Mouse (Mus musculus) cerebellum, postnatal 36 days (tissue): ENCODE measurements around the gene Ahnak.
"Not testable (repeated sequence)": the region's sequence is repeated elsewhere in the genome, so short reads cannot be mapped to it uniquely, and the experiment has no call there.

Experiments used
- DNase-seq, 2 experiments: peaks; one replicate each; pipeline ENCODE4 v3.0.0; 2021 to 2022; ENCODE audit warnings: mixed read lengths in 2 of 2

Ahnak gene

DNA sequence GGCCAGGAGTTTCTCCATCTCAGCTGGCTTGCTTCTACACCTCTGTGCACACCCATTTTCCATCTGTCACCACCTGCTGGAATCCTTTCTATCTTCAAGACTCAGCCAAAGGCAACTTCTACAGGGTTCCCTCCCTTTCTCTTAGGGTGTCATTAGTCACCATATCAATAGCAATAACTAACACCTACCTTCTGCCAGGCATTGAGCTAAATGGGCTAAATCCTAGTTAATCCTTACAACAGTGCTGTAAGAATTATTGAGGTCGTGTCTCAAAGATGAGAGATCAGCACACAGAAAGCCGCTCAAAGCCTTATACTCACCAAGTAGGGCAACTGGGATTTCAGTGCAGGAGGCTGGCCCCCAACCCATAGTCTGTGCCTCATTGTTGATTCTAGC, 112.0 kb downstream of the Ahnak start:
- no peak for DNase-seq

DNA sequence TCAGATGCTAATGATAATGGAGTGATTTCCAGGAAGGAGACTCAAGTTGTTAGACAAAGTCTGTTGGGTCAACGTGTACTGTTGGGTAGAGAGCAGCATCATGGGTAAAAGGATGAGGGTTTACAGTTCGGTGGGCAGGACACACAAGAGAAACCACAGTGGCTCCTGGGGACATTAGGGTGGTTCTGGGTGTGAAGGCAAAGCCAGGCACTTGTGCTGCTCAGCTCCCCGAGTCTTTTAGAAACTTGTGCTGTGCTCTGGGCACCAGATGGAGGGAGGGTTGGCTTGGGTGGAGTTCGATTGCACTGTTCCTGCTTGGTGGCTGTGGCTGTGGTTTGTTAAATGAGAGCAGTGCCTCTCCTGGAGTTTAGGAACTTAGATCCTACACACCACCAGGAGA, 114.9 kb downstream of the Ahnak start:
- no peak for DNase-seq

DNA sequence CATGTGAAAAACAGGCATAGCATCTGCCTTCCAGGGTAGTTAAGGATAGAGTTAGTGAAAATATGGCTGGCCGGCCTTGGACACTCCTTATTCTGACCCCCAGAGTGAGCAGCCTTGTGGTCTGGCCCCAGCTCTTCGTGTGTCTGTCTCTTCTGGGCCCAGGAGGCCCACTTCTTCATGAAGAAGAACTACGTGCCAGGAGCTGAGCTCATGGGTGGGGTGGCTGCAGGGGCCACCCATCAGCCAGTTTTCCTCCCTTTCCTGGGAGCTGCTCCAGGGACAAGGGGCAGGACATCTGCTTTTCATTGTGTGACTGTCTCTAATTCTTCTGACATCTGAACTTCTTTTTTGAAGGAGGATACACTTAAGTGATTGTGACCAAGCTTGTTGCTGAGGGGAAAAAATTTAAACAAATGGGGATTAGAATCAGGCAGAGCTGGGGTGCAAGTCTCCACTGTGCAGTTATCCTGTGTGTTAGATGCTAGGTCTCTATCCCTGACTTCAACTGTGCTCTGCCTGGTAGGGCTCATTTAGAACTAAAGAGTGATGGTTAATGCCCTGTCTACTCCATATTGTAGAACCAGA, 116.1 kb downstream of the Ahnak start:
- no peak for DNase-seq

DNA sequence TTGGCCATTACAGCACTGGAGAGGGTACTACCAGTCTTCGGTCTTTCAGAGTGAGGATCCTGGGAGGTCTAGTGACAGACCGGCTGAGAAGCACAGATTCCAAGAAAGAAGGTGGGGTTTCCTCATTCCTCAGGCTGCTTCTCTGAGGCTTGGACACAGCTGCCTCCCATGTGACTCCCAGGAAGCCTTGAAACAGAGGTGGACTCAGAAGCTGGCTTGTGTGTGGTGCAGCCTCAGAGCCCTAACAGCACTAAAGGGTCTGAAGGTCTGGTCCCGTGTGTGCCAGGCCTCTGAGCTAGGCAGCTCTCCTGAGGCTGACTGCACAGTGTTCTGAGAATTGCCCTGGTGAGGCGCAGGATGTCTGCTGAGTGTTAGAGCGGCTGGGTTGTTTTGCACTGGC, 117.0 kb downstream of the Ahnak start:
- DNase-seq = no peak

DNA sequence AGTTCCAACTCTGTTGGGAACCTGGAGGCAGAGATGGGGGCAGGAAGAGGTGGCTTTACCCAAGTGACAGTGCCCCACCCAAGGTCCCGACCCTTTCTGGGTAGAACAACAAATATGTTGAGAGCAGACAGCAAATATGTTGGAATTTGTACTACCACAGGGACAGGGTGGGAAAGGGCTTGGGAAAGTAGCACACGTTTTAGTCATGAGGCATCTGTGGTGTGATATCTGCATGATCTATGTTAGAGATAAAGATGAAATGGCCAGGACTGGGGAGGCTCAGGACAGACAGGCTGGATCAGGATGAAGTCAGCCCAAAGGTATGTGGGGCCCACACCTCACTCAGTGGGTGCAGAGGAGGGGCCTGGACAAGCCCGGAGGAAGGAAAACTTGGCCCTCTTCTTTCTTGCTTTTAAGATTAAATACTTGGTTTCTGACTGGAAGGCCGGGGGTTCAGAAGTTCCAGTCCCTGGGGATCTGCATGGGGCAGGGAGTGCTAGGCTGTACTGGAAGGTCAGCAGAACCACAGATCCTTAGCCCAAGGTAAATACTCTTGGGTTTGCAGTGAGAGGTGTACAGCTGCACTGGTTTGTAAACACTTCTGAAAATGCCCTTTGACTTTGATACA, 117.8 kb downstream of the Ahnak start:
- DNase-seq = no peak

DNA sequence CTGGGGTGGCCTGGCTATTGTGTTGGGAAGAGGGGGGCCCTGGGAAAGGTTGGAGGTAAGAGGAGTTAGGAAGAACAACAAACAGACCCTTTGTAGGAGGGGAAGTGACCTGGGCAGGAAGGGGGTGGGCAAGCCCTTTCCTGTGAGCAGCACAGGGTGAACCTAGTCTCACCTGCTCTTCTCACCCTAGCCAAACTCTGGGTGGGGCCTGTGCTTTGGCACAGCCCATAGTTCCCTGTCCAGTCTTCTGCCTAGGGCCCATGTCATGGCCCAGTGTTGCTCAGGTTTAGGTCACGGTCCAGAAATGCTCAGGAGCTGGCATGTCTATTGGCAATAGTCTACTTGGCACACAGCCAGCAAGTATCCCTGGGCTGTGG, 118.3 kb downstream of the Ahnak start:
- DNase-seq = no peak

DNA sequence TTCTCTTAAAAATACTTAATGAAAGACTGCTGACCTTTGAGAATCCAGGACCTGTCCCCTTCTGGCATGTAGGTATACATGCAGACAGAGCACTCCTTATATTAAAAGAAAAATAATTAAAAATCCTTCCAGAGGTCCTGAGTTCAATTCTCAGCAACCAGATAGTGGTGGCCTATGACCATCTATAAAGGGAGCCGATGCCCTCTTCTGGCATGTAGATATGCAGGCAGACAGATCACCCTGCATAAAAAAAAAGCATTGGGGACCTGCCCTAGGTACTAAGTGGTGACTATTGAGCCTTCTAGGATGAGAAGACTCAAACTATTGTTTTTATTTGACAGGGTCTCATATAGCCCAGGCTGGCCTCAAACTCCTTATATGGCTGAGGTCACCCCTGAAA, 119.5 kb downstream of the Ahnak start:
- DNase-seq = no peak

DNA sequence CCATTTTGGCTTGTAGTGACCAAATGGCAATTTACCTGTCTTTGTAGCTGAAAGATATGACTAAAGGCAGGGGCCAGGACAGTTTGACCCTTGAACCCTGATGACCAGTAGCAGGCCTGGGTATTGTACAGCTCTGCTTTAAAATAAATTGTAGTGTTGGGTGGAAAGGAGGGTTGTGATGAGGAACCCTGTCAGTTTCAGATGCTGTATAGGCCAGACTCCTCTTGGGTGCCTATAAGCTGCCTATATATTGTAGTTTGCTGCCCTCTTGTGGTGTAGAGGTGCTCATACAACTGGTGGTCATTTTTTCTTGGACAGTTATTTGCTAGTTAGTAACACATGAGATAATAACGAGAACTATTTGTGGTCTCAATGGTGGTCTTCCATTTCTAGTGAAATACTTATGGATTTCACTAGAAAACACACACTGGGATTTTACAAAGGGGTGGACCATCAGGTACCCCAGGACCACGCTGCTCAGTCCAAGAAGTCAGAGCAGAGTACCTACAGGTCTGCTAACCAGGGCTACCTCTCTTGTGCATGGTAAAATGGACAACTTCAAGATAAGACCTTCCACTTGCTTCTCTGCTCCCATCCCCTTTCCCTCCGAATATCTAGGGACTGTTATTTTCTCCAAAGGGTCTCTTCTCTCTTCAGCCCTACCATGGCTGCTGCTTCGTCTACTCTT, 121.2 kb downstream of the Ahnak start:
- peak; percentile 33 to 61 for DNase-seq

DNA sequence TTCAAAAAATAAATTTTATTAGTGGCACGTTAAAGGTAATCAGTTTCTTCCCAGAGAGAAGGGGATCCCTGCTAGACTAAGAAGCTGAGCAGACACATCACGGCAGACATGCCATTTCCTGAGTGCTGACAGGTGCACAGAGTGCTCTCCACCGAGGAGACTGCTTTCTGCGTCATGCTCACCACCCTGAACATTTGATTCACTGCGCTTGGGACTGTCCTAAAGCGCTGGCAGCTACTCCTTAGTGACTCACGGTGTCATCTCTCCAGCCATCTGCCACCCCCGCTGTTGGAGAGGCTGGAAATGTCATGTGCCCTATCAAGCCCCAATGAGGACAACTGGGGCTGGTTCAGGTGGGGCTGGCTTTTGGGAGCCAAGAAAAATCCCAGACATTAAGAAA, 123.0 kb downstream of the Ahnak start:
- peak; percentile 89 to 91 for DNase-seq

DNA sequence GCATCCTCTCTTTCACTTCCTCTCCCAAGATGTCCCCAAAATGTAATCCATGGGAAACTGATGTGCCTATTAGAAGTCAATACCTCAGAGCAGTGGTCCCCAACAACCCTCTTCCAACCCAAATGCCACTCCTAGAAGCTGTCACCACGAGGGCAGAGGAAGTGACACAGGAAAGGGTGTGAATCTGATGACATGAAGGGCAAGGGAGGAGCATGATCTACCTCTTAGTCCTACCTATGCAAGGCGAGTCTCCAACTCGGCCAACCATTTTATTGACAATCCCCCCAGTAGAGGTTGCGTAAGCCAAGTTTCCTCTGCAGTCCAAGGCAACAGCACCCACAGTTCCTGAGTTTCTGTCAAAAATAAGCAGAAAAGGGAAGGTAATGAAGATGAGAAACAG, 127.2 kb downstream of the Ahnak start:
- no peak for DNase-seq

DNA sequence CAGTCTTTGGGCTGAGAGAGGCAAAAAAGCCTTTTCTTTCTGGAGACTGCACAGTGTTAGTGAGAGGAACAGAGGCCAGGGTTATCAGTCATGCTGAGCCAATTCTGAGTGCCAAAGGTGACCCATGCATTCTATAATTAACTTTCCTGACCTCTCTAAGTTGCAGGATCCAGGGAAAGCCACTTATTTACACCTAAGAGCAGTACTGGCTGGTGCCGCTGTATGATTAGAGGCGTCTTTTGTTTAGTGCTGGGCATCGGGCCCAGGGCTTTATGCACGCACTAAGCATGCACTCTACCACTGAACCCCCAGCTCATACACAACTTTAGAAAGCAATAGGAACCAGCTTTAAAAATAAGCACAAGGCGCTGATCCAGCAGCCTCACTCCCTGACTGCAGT, 128.2 kb downstream of the Ahnak start:
- DNase-seq = no peak

DNA sequence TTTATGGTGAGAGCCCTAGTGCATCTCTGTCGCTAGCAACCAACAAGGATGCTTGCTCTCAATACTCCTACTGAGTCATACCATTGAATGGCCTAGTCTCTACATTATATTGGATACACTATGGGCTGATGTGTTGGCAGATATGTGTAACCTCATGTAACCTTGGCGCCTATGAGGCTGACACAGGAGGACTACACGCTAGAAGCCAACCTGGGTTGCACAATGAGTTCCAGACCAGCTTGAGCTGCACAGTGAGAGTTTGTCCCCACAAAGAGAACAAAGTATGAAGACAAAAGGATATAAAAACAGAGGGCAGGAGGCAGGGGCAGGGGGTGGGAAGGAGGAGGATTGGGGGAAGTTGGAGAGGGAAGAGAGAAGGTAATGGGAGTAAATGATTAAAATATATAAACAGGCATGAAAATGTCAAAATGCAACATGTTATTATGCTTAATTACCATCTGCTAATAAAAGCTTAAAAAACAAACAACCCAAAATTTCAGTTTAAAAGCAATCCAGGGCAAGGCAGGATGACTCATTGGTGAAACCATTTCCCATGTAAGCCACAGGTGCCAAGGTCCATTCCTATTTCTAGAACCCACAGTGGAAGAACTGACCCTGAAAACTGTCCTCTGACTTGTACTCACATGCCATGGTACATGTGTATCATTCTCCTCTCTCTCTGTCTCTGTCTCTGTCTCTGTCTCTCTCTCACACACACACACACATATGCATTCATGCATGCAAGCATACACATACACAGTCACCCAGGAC, 130.8 kb downstream of the Ahnak start:
- no peak for DNase-seq

DNA sequence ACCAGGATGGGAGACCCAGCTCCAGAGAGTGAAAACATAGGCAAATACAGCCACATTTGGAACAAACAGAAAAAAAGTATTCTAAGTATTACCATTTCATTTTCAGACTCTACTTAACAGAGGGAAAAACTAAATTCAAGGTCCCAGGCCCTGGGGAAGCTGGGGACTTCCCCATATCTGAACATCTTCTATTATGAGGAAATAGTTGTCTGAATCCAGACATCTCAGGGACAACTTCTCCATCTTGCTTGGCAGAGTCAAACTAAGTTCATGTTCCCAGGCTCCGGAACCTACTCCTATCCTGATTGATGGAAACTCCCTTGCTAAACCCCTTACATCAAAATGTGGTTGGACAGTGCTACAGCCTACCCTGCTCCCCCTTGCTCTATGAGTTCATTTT, 133.3 kb downstream of the Ahnak start:
- no peak for DNase-seq

DNA sequence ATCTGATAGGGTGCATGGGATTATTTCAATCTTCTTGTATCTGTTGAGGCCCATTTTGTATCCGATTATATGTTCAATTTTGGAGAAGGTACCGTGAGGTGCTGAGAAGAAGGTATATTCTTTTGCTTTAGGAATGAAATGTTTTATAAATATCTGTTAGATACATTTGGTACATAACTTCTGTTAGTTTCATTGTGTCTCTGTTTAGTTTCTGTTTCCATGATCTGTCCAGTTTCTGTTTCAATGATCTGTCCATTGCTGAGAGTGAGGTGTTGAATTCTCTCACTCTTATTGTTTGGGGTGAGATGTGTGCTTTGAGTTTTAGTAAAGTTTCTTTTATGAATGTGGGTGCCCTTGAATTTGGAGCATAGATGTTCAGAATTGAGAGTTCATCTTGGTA, 134.9 kb downstream of the Ahnak start:
- not testable (repeated sequence) for DNase-seq
